Mouse (Mus musculus): ENCODE data around the gene Irf2.

Irf2 gene

GRCm38 (mm10) chr8:46739003-46739949, at the start of gene Irf2:
Gene Irf2 (plus strand): TSS chr8:46739732.
- DNase-seq: peak; percentile 88 to 94

GRCm38 (mm10) chr8:46690111-46690510, 49.4 kb upstream of the Irf2 start:
- no peak for DNase-seq

- DNase-seq: no peak
These were observed 49.0 kb upstream of the Irf2 start for GRCm38 (mm10) chr8:46690581-46690980.

- peak in 1 of 2 experiments; percentile 27 for DNase-seq
These were observed 48.2 kb upstream of the Irf2 start for GRCm38 (mm10) chr8:46691360-46691759.

- DNase-seq: peak in 1 of 2 experiments; percentile 18
These were observed 43.1 kb upstream of the Irf2 start for GRCm38 (mm10) chr8:46696256-46697041.

- no peak for DNase-seq
These were observed 42.0 kb upstream of the Irf2 start for GRCm38 (mm10) chr8:46697566-46697965.

- DNase-seq: no peak
These were observed 41.4 kb upstream of the Irf2 start for GRCm38 (mm10) chr8:46698162-46698561.

- DNase-seq: no peak
These were observed 34.4 kb upstream of the Irf2 start for GRCm38 (mm10) chr8:46705145-46705544.

- no peak for DNase-seq
These were observed 32.8 kb upstream of the Irf2 start for GRCm38 (mm10) chr8:46706730-46707129.

- no peak for DNase-seq
These were observed 30.2 kb upstream of the Irf2 start for GRCm38 (mm10) chr8:46709302-46709701.

- DNase-seq: no peak
These were observed 29.2 kb upstream of the Irf2 start for GRCm38 (mm10) chr8:46710289-46710688.

GRCm38 (mm10) chr8:46711496-46711895, 28.0 kb upstream of the Irf2 start:
- DNase-seq: no peak

GRCm38 (mm10) chr8:46713178-46713577, 26.4 kb upstream of the Irf2 start:
- DNase-seq: no peak

- no peak for DNase-seq
These were observed 25.7 kb upstream of the Irf2 start for GRCm38 (mm10) chr8:46713844-46714243.

GRCm38 (mm10) chr8:46714400-46714799, 25.1 kb upstream of the Irf2 start:
- DNase-seq: no peak

- no peak for DNase-seq
These were observed 23.1 kb upstream of the Irf2 start for GRCm38 (mm10) chr8:46716477-46716876.

- DNase-seq: no peak
These were observed 22.4 kb upstream of the Irf2 start for GRCm38 (mm10) chr8:46717170-46717569.

- no peak for DNase-seq
These were observed 21.2 kb upstream of the Irf2 start for GRCm38 (mm10) chr8:46718301-46718700.

- no peak for DNase-seq
These were observed 20.8 kb upstream of the Irf2 start for GRCm38 (mm10) chr8:46718747-46719146.

- DNase-seq: no peak
These were observed 18.9 kb upstream of the Irf2 start for GRCm38 (mm10) chr8:46720656-46721055.

GRCm38 (mm10) chr8:46721065-46721845, 18.3 kb upstream of the Irf2 start:
- no peak for DNase-seq

- DNase-seq: no peak
These were observed 17.0 kb upstream of the Irf2 start for GRCm38 (mm10) chr8:46722536-46722935.

GRCm38 (mm10) chr8:46726383-46726782, 13.1 kb upstream of the Irf2 start:
- no peak for DNase-seq

All from kidney, postnatal 4 days (tissue).